Mouse (Mus musculus): ENCODE results near the gene Lrrtm3. TPM values are rescaled to one million over a fixed set of nuclear protein-coding genes. Genes with fewer than 3 reads are reported as not detected.
A peak's percentile ranks its signal among the peaks of the same experiment; 100 is the strongest.

Lrrtm3 gene
- 0.33 and 1.2 TPM in 2 replicates for total RNA-seq (2021)
- long read RNA-seq, partial matches to known transcripts: 0 of 1 reads
- long read RNA-seq, other reads (novel, unspliced or antisense): 0 of 1 reads

DNA sequence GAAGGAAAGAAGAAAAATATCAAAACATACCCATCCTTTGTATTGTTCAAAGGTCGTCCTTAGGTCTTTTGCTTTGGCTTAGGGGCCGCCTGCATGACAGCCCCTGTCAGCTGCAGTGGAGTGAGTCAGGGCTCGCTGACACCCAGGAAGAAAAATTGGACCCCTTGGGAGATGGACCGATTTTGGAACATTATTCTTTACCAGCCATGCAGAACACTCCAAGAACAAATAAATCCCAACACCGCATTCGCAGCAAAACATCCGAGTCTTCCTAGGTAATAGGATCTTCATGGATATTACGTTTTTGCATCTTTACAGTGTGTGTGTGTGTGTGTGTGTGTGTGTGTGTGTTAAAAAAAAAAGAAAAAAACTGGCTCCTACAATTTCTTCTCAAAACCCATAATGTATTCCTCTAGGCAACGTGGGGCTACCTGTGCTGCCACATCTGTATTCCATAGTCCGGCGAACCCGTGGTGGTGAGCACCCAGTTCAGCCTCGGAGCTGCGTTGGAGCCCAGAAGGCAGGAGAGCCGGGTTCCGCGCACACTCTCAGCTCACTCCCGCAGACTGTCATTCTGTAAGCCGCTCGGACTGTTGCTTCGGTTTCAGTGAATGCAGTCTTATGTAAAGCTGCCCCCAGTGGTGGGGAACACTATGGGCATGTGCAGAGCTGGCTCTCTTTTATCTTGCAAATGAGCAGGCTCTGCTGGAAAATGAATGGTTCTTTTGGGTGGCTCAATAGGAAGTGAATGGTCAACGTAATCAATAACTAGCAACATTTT is at the start of gene Lrrtm3:
Gene Lrrtm3 (minus strand): TSS at position 598 of the 781 bp plus-strand sequence.
- DNase-seq: peak; percentile 48

DNA sequence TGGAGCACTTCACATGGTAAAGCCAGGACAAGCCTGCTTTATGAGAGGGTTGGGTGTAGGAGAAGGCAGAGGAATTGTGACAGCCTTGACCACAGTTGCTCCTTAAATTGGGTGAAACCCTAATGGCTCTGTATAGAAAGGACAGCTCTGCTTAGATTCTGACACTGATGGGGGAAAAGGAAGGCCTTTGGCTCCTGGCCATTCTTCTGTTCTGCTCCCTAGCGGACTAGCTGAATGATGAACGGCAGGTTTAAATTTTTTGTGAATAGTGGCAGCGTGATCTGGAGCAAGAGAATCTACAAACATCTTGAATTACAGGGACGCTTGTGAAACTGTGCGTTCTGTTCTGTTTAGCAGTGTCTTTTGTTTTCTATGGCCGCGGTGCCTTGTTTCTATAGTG is 45.4 kb upstream of the Lrrtm3 start:
- DNase-seq: no peak

DNA sequence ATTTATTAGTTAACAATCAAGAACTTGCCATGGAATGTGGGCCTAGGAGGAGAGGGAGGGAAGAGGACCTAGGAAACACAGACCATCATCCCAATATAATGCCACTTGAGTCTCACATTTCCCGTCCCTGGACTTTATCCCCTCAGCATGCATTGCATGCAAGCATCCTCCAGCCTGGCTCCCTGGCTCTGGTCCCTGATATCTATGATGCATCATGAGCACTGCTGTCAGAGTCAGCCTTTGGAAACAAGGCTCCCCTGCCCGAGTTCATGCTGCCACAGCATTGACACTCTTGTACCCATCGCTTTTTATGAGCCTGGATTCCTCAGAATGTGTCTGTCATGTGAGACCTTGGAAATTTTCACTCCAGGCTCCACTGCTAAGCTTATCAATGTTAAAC is 43.4 kb upstream of the Lrrtm3 start:
- no peak for DNase-seq

DNA sequence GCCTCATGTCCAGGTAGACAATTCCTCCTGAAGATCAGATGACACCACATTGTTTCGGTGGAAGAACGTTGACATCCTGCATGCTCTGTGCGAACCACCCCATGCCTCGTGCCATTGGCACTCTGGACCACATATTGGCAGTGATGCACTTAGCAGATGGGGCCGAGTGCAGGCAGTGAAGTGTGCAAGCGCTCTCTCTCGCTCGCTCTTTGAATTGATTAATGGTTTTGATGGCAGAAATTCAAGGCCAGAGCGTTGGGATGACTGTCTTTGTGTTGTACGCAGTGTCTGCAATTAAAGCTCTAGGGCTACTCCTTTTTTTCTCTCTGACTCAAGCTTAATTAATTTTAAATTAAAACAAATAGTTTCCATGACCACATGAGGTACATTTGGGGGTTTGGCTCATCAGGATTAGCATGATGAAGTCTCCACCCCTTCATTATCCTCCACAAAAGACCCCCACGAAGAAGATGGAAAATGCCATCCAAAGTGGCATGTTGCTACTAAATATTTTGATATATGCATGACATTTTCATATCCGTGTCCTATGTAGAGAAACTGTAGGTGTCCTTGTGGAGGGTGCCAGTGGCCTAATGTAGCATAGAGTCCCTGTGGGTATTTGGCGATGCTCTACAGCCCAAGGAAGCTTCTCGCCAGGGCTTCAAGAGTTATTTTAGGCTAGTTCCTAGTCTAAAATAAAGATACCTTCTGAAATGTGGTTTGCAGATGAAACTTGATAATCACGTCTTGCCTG is 40.5 kb upstream of the Lrrtm3 start:
- DNase-seq: no peak

DNA sequence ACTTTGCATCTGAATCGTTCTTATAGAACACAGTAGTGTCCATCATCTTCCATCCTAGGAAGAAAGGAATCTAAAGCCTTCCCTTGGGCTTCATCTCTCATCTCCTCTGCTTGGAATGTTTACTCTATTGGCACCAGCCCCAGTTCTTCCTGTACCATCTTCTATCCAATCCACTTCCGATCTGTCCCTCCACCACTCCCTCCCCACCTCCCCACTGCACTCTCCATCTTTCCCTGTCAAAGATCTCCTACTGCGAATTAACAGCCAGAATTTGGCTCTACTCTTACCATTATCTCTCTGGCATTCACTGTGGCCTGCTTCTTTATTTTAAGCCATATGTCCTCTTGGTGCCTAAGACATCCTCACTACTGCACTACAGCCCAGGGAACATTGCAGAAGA is 28.8 kb upstream of the Lrrtm3 start:
- no peak for DNase-seq

DNA sequence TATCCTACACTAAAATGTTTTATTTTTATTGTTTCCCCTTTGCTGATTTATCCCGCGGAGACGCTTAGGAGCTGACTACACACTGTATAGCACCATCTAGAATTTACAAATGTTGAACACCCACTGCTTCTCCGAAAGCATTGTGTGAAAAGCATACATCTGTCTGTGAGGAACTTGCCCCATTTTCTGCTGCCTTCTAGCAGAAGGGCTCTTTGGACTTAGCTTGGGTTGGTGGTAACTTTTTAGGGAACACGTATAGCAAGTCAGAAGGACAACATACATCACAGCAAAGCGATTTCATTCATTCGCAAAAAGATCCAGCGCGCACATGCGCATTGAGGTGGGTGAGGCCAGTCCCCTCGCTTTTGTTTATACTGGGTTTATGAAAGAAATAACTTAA is 25.2 kb upstream of the Lrrtm3 start:
- no peak for DNase-seq

DNA sequence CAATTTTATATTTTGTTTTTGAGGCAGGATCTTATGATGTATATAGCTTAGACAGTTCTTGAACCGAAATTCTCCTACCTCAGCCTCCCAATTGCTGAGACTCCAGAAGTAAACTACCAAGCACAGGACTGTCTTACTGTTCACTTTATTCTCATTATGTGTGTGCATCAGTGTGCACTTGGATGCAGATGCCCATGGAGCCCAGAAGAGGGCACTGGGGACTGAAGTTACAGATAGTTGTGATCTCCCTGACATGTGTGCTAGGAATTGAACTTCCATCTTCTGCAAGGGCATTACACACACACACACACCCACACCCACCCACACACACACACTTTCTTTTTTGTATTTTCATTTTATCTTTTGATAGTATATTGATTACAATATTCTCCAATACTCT is 6.5 kb upstream of the Lrrtm3 start:
- no peak for DNase-seq

DNA sequence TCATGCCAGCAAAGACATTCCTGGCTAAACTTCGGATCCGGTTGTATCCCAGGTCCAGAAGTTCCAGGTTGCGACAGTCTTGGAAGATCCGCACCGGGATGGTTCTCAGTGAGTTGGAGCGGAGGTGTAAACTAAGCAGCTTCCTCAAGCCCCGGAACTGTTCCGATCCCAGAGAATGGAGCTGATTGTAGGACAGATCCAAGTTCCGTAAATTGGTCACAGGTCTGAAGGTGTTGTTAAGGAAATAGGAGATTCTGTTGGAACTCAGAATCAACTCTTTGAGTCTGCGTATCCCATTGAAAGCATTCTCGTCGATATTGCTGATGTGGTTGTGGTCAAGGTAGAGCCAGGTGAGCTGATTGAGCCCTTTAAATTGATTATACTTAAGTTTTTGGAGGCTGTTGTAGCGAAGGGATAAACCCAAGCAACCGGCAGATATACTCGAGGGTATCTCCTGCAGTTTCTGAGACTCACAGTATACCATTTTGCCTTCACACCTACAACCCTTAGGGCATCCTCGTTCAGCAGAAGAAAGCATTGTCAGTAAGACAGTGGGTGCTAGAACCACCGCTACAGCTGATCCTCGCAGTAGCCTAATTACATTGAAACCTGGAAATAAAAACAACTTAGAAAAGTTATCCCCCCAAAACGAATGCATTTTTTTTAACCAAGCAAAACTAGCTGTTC is 1.2 kb downstream of the Lrrtm3 start:
- DNase-seq: no peak

DNA sequence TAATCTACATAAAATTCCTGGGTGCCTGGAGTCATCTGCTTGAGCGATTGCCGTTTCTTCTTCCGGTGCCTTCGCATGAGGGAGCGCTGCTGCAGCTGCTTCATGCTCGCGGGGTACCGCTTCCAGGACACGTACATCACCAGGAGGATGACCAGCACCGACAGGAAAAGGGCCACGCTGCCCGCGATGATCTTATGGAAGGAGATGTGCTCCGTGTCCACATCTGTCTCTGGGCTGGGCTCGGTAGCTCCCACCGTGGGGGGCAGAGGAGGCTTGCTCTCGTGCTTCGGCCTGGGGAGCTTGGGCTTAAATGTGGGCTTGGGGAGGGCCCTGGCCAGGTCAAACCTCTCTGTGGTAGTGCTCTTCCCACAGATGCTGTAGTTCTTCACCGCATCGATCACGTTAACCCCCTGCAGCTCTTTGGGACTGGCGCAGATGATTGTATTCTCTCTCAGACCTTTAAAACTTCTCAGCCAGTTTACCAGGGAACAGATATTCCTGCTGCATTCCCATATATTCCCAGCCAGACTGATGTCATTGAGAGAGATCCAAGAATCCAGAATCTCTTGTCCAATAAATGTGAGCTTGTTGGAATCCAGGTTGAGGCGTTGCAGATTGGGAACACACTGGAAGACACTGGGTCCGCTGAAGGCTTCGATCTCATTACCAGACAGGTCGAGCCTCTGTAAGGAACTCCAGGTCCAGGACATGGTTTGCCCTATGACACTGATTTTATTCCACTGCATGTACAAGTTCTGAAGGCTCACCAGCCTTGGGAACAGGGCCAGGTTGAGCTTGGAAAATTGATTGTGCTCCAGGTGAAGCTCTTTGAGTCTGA is 1.9 kb downstream of the Lrrtm3 start:
- DNase-seq: no peak

DNA sequence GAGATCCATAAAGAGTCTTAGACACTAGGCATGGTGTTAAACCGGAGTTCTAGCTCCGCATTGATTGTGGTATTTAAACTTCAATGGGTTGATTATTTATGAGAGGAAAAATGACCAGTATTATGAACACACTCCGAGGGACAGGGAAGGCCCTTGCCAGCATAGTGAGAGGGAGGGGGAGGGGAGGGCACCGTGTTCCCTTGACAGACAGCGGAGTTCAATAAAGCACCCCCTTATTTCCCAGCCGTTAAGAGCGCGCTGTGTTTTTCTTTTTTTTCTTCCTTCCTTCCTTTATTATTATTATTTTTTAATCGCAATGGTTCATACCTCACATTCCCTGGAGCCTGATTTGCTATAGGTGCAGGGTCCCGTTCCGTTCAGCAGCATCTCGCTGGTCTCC is 2.6 kb downstream of the Lrrtm3 start:
- no peak for DNase-seq

DNA sequence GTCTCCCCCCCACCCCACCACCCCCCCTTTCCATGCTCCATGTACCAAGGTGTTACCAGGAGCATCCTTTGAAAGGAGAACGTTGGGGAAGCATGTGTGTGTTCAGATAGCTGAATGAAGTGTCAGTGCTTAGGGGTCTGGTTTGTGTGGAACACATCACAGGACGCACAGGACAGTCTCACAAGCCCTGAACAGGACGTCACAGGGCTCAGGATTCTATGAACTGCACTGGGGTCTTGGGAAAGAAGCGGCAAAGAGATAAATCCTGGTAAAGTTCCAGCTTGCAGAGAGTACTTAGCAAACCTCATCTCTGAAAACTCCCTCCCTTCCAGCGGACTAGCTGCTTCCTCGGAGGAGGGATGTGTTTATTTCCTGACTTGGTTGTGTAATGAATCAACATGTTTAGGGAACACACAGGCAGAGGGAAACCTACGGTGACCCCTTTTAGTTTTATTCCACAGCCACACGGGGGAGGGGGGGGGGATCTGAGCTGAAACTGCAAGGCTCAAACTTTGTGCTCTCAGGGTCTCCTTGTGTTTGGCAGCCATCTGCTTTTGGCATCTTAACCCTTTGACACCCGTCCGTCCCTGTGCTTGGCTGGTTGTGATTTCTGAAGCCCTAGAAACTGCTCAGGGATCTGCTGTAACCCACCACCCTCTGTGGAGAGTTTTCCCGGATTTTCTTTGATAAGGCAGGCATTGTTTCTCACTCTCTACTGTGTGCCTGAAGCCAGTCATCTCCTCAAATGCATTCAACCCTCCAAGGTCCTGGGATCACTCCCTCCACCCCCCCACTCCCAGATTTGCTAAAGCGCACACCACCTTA is 3.3 kb downstream of the Lrrtm3 start:
- no peak for DNase-seq

DNA sequence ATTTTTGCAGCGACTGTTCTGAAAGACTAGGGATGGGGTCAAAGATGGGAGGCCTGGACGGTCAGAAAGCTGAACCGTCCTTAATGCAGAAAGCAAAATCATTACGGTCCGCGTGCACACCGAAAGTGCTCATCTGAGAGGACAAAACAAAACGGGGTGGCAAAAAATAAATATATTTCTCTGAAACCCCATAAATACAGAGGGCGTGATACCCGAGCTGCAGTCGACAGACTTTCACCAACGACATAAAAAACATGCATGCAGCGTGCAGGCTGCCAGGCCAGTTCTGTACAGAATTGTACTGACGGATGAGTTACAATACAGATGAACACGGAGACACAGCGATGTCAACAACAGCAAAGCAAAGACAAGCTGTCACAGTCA is 3.9 kb downstream of the Lrrtm3 start:
- no peak for DNase-seq

DNA sequence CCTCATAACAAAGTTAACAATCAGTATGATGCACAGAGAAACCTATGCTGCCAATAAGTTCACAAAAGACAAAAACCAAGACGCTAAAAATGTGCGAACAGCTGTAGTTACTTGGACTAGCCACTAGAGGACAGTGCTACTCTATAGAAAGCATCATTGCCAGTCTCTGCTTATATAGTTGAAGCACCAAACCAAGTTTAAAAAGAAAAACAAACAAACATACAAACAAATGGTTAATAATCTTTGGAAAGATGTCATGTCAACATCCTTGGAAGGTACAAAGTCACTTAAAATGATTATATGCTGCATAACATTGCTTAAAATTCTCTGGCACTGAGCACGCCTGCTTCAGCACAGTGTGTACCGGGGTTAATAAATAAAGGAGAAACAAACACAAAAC is 5.6 kb downstream of the Lrrtm3 start:
- no peak for DNase-seq

DNA sequence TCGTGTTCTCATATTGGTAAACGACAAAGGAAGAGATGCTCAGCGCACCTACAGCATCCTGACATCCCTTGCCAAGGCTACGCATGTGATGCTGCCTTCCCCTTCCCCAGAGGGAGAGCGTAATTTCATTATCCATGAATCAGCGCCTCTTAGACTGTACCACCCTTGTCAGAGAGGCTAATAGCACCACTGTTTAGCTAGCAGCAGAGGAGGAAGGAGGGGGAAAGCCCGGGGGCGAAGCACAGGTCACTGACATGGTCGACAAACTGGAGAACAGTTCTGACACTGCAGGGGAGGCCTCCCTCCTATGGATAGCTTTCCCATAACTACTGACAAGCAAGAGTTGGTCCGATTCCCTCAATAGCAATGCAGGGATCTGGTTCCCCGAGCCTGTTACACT is 6.3 kb downstream of the Lrrtm3 start:
- no peak for DNase-seq

DNA sequence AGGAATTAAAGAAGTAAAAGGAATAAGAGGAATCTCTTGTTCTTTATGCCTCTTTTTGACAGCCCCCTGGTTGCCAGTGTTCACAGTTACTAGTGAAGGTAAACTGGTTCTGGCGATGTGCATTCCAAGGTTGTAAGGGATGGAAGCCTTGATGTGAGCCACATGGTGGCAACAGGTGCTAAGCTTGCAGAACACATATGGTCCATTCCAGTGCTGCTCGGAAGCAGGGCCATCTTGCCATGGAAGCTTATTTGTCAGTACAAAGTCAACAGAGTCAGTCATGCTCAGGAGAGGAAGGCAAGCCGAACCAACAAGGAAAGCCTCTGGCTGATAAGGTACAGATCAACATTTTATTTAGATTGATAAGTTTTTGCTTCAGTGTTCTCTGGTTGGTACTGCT is 7.7 kb downstream of the Lrrtm3 start:
- DNase-seq: no peak

DNA sequence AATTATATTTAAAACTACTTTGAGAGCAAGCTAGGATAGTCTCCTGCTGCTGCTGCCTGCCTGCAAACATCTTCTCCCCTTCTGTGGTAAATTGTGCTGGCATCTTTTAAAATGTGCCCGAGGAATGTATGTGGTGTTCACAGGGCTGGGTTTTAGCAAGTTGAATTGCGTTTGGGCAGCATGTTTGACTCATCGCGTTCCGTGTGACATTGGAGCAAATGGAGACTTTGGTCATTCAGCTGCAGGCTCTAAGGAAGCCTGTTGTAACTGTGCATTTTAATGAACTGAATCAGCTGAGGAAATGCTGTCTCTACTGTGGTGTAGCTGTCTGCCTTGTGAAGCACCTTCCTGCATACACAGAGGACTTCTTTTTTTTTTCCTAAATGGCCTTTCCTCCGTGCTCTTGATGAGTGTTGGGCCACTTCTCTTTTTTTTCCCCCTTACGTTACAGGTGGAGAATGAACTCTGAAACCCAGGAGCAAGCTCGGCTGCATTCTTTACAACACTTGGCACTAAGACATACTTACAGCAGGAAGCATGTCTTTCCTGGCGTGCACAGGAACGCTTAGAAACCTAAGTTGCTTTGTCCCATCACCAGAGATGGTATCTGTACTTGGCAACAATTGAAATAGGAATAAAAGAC is 13.5 kb downstream of the Lrrtm3 start:
- DNase-seq: peak; percentile 14

DNA sequence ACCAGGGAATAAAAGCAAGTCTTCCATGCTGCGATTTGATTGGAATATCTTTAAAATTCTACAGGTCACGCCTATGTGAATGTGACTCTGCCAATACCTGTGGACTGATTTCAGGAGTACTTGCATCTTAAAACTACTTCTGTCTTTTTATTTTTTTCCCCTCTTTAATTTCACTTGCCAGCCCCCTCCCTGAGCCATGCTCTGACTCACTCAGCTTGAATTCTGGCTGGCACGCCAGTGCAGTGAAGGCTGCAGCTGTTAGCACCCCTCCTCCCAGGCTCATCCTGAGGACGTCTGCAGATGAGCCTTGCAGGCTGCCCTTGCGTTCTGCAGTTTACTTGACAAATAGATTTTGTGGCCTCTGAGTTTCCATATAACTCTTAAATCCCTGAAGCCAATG is 14.1 kb downstream of the Lrrtm3 start:
- peak; percentile 63 for DNase-seq

DNA sequence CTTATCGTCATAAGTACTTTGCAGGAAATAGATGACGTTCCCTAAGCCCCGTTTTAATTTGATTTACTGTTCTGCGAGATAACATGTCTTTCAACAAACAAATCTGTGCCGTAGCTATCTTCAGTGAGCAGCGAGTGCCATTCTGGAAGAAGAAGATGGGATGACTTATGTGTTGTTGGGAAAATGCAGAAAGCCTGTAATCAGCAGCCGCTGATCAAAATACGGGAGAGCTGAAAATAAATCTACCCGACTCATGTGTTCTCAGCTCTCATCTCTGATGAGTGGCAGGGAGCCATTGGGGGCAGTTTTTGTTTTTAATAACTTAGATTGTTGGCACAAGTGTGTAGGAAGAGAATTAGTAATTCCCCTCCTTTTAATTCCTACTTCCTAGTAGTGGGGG is 26.4 kb downstream of the Lrrtm3 start:
- no peak for DNase-seq

DNA sequence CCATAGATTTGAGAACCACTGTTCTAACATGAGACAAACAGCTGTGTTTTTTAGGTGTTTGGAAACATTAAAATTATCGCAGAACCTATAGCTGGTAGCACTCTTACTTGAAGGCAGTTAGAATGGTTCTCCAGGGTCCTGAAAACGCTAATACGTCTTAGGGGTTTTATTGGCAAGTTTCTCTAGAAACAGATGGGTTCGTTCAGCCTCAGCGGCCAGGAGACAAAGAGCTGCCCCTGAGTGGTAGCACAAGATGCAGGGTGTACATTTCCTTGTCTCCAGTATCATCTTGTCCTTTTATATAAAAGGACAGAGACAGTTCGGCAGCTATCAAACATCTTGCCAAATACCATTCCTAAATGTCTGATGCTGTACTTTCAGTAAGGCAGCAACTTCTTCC is 40.1 kb downstream of the Lrrtm3 start:
- DNase-seq: no peak

DNA sequence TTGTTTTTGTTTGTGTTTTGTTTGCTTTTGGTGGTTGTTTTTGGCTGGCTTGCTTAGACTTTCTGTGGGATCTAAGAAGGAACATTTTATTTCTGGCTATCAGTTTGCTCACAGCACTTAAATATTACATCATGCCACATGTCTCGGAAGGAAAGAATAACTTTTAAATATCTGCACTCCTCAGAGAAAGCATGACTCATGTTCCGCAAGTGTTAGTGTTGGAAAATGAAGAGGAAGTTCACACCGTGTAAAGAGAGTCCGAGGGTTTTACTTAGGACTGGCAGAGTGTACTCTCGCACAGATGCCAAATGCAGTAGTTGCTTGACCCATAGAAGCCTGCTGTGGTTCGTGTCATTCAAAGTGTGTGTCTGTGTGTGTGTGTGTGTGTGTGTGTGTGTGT is 40.9 kb downstream of the Lrrtm3 start:
- DNase-seq: no peak

DNA sequence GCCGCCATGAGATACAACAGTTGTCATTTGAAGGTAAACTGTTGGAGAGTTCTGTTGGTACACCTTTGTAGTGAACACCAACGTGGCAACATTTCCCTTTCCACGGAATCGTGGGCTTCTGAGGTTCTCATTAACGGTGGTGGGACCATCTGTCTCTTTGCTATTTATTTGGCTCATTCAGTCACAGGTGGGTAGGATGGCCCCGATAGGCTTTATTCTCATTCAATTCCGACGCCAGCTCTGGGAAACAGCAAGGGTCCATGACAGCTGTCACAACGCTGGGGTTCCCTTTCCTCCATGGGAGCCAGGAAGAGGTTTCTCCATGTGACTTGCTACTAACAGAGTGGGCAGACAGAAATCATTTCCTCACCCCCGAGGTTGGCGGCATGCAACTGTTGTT is 48.2 kb downstream of the Lrrtm3 start:
- no peak for DNase-seq

Measured in adrenal gland, postnatal 25 days (tissue).